Comparison of ENCODE assay signal across 14 mouse cellular contexts in the genomic region with DNA sequence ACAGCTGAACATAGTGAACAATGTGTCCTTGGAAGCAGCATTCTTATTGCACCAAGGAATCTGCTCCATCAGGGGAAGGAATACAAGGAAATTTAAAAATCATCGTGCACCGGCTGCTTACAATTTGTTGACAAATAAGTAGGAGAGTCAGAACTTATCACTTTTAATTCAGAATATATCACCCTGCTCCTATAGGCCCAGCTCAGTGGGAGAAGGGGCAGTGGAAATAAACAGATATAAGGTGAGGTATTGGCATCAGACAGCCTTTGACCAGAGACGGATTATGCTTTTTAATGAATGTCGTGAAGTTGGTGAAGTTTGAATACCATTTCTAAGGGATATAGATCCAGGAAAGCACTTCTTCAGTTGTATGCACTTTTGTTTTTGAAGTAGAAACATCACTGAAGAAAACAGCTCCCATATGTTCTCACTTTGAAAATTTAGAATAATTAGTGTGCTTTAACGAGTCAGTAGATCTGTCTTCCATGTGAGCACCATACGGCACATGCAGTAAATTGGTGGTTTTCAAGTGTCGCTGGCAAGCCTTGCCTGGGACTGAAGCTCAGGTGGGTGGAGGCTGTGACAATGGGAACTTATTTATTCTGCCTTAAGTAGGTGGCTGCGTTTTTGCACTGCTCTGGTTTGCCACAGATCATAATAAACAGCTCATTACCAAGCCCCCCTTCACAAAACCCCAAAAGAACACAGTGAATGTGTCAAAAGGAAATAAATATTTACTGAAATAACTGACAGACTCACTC.
DNase-seq lines count a peak whose midpoint lies in the region; ATAC-seq lines count a peak whose summit lies in the region.
"Had no signal": no experiment of that assay in that cellular context is flagged by ENCODE, and none has a peak within 500 bp of the region (broad histone marks: within the 10 kb centered on the region; RNA-seq: fewer than 3 reads in every experiment).

No protein-coding gene starts in this region.

- no peaks in the 10 kb centered on the region for H3K9me3 ChIP-seq in hindbrain, embryonic 16.5 days (ENCODE audit: control insufficient read depth, low read length)

- no peaks in the 10 kb centered on the region for H3K27me3 ChIP-seq in hindbrain, embryonic 16.5 days (replicated peaks; ENCODE audit: control insufficient read depth, insufficient read depth, low read length)
- H3K27me3 ChIP-seq: megakaryocyte, embryonic 14.5 days had no signal

- H3K9ac ChIP-seq in hindbrain, embryonic 16.5 days (ENCODE audit: low read depth, low read length) = no peak overlapping the region
- H3K9ac ChIP-seq: lung, embryonic 14.5 days had no signal

- no peak overlapping the region for H3K27ac ChIP-seq in hindbrain, embryonic 16.5 days (ENCODE audit: low read depth, low read length)

- no peaks in the 10 kb centered on the region for H3K36me3 ChIP-seq in hindbrain, embryonic 16.5 days (ENCODE audit: control insufficient read depth, insufficient read depth, low read length)

- peak; percentile 6 for DNase-seq in testis, postnatal 14 days (ENCODE audit: low spot score)
- no peak for DNase-seq in testis, postnatal 10 days (ENCODE audit: low spot score)
- peak; percentile 65 to 68 for DNase-seq in frontal cortex, adult 2 months (ENCODE audit: extremely low spot score in 1 of 2, low spot score in 1 of 2)
- peak; percentile 7 to 13 for DNase-seq in layer of hippocampus, postnatal 25 days (ENCODE audit: extremely low spot score in 1 of 2, low spot score in 1 of 2)
- DNase-seq in telencephalon, adult 2 months (ENCODE audit: low read depth, low spot score) = peak; percentile 90
- DNase-seq in ovary, postnatal 36 days (ENCODE audit: low spot score) = no peak
- no peak for DNase-seq in spleen, postnatal 4 days (ENCODE audit: low spot score in 2 of 2)
- DNase-seq: cerebellum, adult 2 months; heart, adult 11 months; kidney, adult 8-10 months; lung, embryonic 14.5 days; thymus, postnatal 25 days had no signal

- H3K4me2 ChIP-seq in hindbrain, embryonic 16.5 days (ENCODE audit: low read length) = no peak overlapping the region
- H3K4me2 ChIP-seq: lung, embryonic 14.5 days had no signal

- ATAC-seq in hindbrain, embryonic 16.5 days = no peak

- no peak overlapping the region for H3K4me3 ChIP-seq in hindbrain, embryonic 16.5 days (ENCODE audit: low read length)
- H3K4me3 ChIP-seq: megakaryocyte, embryonic 14.5 days had no signal

- no peaks in the 10 kb centered on the region for H3K4me1 ChIP-seq in hindbrain, embryonic 16.5 days (ENCODE audit: control insufficient read depth, insufficient read depth, low read depth, low read length)

- 77% methylated on average over 8 of the region's 8 CpGs for WGBS in hindbrain, embryonic 16.5 days

Comparison
In these comparisons a context has a peak if more than half of its experiments do, and no peak if none do; other contexts are left out.
1. DNase-seq: peak in testis, postnatal 14 days (single experiment), frontal cortex, adult 2 months (2 of 2), layer of hippocampus, postnatal 25 days (2 of 2) and telencephalon, adult 2 months (single experiment); none in testis, postnatal 10 days (single experiment), ovary, postnatal 36 days (single experiment) and spleen, postnatal 4 days (0 of 2).